Mouse (Mus musculus): ENCODE measurements around the gene Rab3a. TPM values are rescaled to one million over a fixed set of nuclear protein-coding genes. Genes with fewer than 3 reads are reported as not detected.

Gene Rab3a
- polyA plus RNA-seq, 1 experiment: 7.8 TPM

DNA sequence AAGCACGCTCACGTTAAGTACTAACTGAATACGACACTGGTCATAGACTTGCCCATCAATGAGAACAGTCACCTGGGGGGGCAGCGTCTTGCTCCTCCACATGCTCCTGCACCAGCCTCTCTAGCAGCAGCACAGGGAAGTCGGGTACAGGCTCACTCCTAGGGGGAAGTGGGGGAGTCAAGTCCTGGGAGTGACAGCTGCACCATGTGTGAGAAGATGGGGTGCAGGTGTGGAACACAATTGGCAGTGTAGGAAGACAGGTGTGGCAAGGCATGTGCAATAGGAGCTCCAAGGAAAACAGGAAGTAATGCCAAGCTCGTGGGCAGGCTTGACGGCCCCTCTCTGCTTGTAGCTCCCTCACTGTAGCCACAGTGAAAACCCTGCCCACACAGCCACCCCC lies 16.7 kb downstream of the Rab3a start:
- no peak for TF ChIP-seq GATA1 (IDR thresholded peaks at IDR 0.05; ENCODE audit: borderline replicate concordance, low read length)
- no peak for TF ChIP-seq FLI1 (IDR thresholded peaks at IDR 0.05; ENCODE audit: low read length)
- Histone ChIP-seq H3K4me1 (peaks cover 83% of the 10 kb centered on the region), H3K36me3 (replicated peaks; ENCODE audit: low read length) (peaks cover 80% of the 10 kb centered on the region), H3K9me3 (no peaks in the 10 kb centered on the region), H3K27me3 (replicated peaks) (peaks cover 6% of the 10 kb centered on the region), H3K4me3 (replicated peaks) (no peak overlapping the region)

DNA sequence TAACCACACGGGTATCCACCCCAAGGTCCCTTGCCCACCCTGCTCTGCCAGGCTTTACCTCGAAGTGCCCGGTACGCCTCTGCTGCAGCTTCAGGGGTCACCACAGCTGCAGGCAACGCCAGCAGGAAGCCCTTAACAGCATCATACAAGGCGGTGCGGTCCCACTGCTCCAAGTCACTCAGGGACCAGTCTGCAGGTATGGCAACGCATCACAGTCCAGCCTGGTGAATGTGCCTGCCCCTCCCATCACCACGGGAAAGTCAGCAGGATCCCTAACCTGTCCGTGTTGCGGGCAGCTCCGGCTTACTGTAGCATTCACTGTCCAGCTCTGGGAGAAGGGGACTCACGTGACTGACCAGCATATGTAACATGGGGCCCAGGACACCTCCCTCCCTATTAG lies 17.6 kb downstream of the Rab3a start:
- Histone ChIP-seq H3K4me1 (peaks cover 76% of the 10 kb centered on the region), H3K4me3 (replicated peaks) (no peak overlapping the region), H3K9me3 (no peaks in the 10 kb centered on the region), H3K27me3 (replicated peaks) (peaks cover 6% of the 10 kb centered on the region), H3K36me3 (replicated peaks; ENCODE audit: low read length) (peaks cover 80% of the 10 kb centered on the region)
- TF ChIP-seq FLI1 (IDR thresholded peaks at IDR 0.05; ENCODE audit: low read length) (no peak), GATA1 (IDR thresholded peaks at IDR 0.05; ENCODE audit: borderline replicate concordance, low read length) (no peak)

- TF ChIP-seq FLI1 (IDR thresholded peaks at IDR 0.05; ENCODE audit: low read length): no peak
- no peak for TF ChIP-seq GATA1 (IDR thresholded peaks at IDR 0.05; ENCODE audit: borderline replicate concordance, low read length)
- Histone ChIP-seq H3K36me3 (replicated peaks; ENCODE audit: low read length) (peaks cover 76% of the 10 kb centered on the region), H3K9me3 (no peaks in the 10 kb centered on the region), H3K4me1 (peaks cover 78% of the 10 kb centered on the region), H3K27me3 (replicated peaks) (peaks cover 6% of the 10 kb centered on the region), H3K4me3 (replicated peaks) (no peak overlapping the region)
These were observed 18.4 kb downstream of the Rab3a start for GRCm38 (mm10) chr8:70772890-70773289.

DNA sequence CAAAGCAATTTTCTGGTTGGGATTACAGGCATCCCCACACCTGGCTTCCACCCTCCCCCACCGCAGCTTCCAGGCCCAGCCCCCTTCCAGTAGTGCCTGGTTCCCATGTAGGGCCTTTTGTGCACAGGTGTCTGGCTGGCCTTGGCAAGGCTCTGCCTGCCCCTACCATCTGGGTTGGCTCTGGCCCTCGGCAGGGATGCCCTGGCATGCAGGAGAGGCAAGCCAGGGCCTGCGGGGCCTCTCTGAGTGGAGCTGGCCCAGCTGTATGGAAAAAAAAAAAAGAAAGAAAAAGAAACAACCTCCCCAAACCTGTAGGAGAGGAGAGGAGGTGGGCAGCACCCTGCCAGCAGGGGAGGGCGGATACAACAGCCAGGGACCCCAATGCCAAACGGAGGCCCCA lies 18.9 kb downstream of the Rab3a start:
- Histone ChIP-seq H3K27me3 (replicated peaks) (peaks cover 6% of the 10 kb centered on the region), H3K4me3 (replicated peaks) (no peak overlapping the region), H3K9me3 (no peaks in the 10 kb centered on the region), H3K4me1 (peaks cover 82% of the 10 kb centered on the region), H3K36me3 (replicated peaks; ENCODE audit: low read length) (peaks cover 76% of the 10 kb centered on the region)
- no peak for TF ChIP-seq FLI1 (IDR thresholded peaks at IDR 0.05; ENCODE audit: low read length)
- no peak for TF ChIP-seq GATA1 (IDR thresholded peaks at IDR 0.05; ENCODE audit: borderline replicate concordance, low read length)

GRCm38 (mm10) chr8:70773833-70774232 lies 19.4 kb downstream of the Rab3a start:
- H3K36me3 ChIP-seq (replicated peaks; ENCODE audit: low read length): peaks cover 76% of the 10 kb centered on the region
- peaks cover 6% of the 10 kb centered on the region for H3K27me3 ChIP-seq (replicated peaks)
- peak overlapping the region; percentile 4 for H3K4me3 ChIP-seq (replicated peaks)
- TF ChIP-seq FLI1 (IDR thresholded peaks at IDR 0.05; ENCODE audit: low read length): no peak
- TF ChIP-seq GATA1 (IDR thresholded peaks at IDR 0.05; ENCODE audit: borderline replicate concordance, low read length): no peak
- no peaks in the 10 kb centered on the region for H3K9me3 ChIP-seq
- peaks cover 82% of the 10 kb centered on the region for H3K4me1 ChIP-seq

DNA sequence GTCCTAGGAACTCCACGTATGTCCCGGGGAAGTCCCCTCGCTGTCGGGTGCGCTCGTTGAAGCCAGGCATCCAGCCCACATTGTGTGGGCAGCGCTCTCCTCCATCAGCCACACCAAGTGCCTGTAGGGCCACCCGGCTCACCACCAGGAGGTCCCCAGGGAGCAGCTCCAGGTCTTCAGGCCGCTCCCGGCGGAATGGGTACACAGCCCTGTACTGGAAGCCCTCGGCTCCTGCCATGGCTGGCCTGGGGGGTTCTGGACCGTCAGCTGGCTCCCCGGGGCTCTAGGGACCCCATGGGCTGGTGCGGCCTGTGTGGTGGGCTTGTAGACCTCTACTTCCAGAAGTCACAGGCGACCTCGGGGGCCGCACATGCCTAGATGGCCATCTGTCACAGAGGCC lies 20.3 kb downstream of the Rab3a start:
- no peak for TF ChIP-seq FLI1 (IDR thresholded peaks at IDR 0.05; ENCODE audit: low read length)
- TF ChIP-seq GATA1 (IDR thresholded peaks at IDR 0.05; ENCODE audit: borderline replicate concordance, low read length): no peak
- Histone ChIP-seq H3K9me3 (no peaks in the 10 kb centered on the region), H3K36me3 (replicated peaks; ENCODE audit: low read length) (peaks cover 77% of the 10 kb centered on the region), H3K27me3 (replicated peaks) (peaks cover 6% of the 10 kb centered on the region), H3K4me1 (peaks cover 82% of the 10 kb centered on the region), H3K4me3 (replicated peaks) (no peak overlapping the region)

- Histone ChIP-seq H3K36me3 (replicated peaks; ENCODE audit: low read length) (peaks cover 77% of the 10 kb centered on the region), H3K9me3 (no peaks in the 10 kb centered on the region), H3K27me3 (replicated peaks) (peaks cover 6% of the 10 kb centered on the region), H3K4me1 (peaks cover 83% of the 10 kb centered on the region), H3K4me3 (replicated peaks) (peak overlapping the region; percentile 97)
- TF ChIP-seq GATA1 (IDR thresholded peaks at IDR 0.05; ENCODE audit: borderline replicate concordance, low read length): no peak
- TF ChIP-seq FLI1 (IDR thresholded peaks at IDR 0.05; ENCODE audit: low read length): no peak
These were observed 20.7 kb downstream of the Rab3a start for GRCm38 (mm10) chr8:70775227-70775626.

DNA sequence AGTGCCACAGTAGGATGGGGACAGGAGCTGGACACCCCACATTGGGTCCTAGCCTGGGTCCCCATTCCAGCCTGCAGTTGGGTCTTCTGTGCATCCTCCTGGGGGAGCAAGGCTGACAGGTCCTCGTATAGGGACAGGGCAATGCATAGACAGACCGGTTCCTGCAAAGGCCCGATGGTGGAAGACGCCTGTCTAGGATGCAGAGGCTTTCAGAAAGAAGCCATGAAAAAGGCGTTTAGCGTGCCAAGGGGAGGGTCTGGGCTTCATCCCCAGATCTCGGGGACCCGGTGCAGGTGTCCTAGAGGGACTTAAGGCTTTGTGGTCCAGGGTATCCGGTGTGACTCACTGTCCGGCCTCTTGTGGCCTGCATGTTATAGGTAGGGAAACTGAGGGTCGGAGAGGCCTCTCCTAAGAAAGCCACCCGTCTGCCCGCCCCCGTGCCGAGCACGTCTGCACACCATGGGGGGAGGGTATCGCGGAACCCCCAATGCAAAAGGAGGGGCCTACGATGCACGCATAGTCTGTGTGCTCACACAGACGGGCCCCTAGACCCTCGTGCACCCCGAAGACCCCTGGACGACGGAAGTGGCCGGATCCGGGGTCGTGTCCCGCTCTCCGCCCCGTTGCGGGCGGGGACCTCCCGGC lies 21.5 kb downstream of the Rab3a start:
- Histone ChIP-seq H3K36me3 (replicated peaks; ENCODE audit: low read length) (peaks cover 77% of the 10 kb centered on the region), H3K4me3 (replicated peaks) (peak overlapping the region; percentile 97), H3K9me3 (no peaks in the 10 kb centered on the region), H3K27me3 (replicated peaks) (peaks cover 4% of the 10 kb centered on the region), H3K4me1 (peaks cover 87% of the 10 kb centered on the region)
- TF ChIP-seq GATA1 (IDR thresholded peaks at IDR 0.05; ENCODE audit: borderline replicate concordance, low read length) (no peak), FLI1 (IDR thresholded peaks at IDR 0.05; ENCODE audit: low read length) (no peak)

GRCm38 (mm10) chr8:70776496-70777444 lies 22.3 kb downstream of the Rab3a start, which contains the start of gene Pik3r2:
Pik3r2 (minus strand) TSS chr8:70776713.
- Histone ChIP-seq H3K36me3 (replicated peaks; ENCODE audit: low read length) (peaks cover 77% of the 10 kb centered on the region), H3K4me1 (peaks cover 85% of the 10 kb centered on the region), H3K4me3 (replicated peaks) (peak within 1 kb of the TSS; percentile 97), H3K27me3 (replicated peaks) (no peaks in the 10 kb centered on the region), H3K9me3 (no peaks in the 10 kb centered on the region)
- peak; percentile 83 for TF ChIP-seq FLI1 (IDR thresholded peaks at IDR 0.05; ENCODE audit: low read length)
- peak; percentile 91 for TF ChIP-seq GATA1 (IDR thresholded peaks at IDR 0.05; ENCODE audit: borderline replicate concordance, low read length)

- Histone ChIP-seq H3K4me3 (replicated peaks) (no peak overlapping the region), H3K36me3 (replicated peaks; ENCODE audit: low read length) (peaks cover 77% of the 10 kb centered on the region), H3K27me3 (replicated peaks) (no peaks in the 10 kb centered on the region), H3K4me1 (peaks cover 67% of the 10 kb centered on the region), H3K9me3 (no peaks in the 10 kb centered on the region)
- TF ChIP-seq FLI1 (IDR thresholded peaks at IDR 0.05; ENCODE audit: low read length) (no peak), GATA1 (IDR thresholded peaks at IDR 0.05; ENCODE audit: borderline replicate concordance, low read length) (no peak)
These were observed 25.6 kb downstream of the Rab3a start for GRCm38 (mm10) chr8:70780093-70780492.
